Mouse (Mus musculus) brain, embryonic 14.5 days (tissue): ENCODE measurements around the gene Slc41a1. TPM values are rescaled to one million over a fixed set of nuclear protein-coding genes. Genes with fewer than 3 reads are reported as not detected.

Source experiments
- DNase-seq: peaks from one replicate; pipeline ENCODE4 v3.0.0-alpha.2; 2011; ENCODE audit warnings: low read depth
- CTCF ChIP-seq: fragments of 200-500 bp; IDR thresholded peaks from 2 replicates; pipeline ENCODE4 v1.5.1; 2012; ENCODE audit warnings: inconsistent platforms, mild to moderate bottlenecking, moderate library complexity, borderline replicate concordance; ENCODE audit not compliant: insufficient read depth, insufficient read length; ENCODE audit errors: extremely low read depth
- POLR2A ChIP-seq: fragments of 200-500 bp; IDR thresholded peaks from 2 replicates; pipeline ENCODE4 v1.6.1; 2012; ENCODE audit warnings: mild to moderate bottlenecking, inconsistent platforms, borderline replicate concordance; ENCODE audit not compliant: poor library complexity, insufficient read depth, insufficient read length, severe bottlenecking; ENCODE audit errors: extremely low read depth
- polyA plus RNA-seq: library from polyadenylated mRNA; depleted of rRNA; stranded (reverse); fragments of >200 nt; gene quantifications from 2 replicates; pipeline ENCODE4 v1.2.3, GENCODE M21; 2012; rRNA removed

Gene Slc41a1
- polyA plus RNA-seq = 21.9 and 25.4 TPM in 2 replicates

DNA sequence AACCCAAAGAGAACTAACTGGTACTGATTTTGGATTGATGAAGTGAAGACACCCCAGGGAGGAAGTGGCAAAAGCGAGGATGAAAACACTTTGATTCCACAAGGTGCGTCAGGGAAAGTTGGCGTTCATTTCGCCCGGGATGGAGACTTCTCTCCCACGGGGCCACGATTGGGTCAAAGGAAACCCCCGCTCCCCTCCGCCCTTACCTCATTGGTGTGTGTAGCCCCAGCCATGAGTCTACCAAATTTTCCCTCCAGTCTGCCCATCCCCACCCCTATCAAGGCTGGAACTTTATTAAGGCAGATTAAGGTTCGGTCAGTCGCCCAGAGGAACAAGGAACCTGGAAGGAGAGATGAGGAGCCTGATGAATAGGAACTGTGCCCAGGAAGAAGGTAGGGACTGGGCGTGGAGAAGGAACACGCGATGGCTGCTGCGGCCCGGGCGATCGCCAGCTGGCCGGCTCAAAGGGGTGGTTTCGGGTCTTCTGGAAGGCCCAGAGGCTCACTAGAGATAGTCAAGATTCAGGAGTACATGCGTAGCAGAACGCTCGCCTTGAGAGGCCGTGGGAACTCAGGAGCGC lies at the start of gene Slc41a1:
TSS of gene Slc41a1 (plus strand) at position 287 of the 580 bp plus-strand sequence.
- no peak for DNase-seq
- TF ChIP-seq CTCF (no peak), POLR2A (no peak)

- TF ChIP-seq POLR2A (no peak), CTCF (no peak)
- peak; percentile 69 for DNase-seq
Measured at GRCm38 (mm10) chr1:131794591-131794990, 32.7 kb upstream of the Slc41a1 start.

- no peak for DNase-seq
- TF ChIP-seq CTCF (no peak), POLR2A (no peak)
Measured at GRCm38 (mm10) chr1:131795171-131795570, 32.1 kb upstream of the Slc41a1 start.

DNA sequence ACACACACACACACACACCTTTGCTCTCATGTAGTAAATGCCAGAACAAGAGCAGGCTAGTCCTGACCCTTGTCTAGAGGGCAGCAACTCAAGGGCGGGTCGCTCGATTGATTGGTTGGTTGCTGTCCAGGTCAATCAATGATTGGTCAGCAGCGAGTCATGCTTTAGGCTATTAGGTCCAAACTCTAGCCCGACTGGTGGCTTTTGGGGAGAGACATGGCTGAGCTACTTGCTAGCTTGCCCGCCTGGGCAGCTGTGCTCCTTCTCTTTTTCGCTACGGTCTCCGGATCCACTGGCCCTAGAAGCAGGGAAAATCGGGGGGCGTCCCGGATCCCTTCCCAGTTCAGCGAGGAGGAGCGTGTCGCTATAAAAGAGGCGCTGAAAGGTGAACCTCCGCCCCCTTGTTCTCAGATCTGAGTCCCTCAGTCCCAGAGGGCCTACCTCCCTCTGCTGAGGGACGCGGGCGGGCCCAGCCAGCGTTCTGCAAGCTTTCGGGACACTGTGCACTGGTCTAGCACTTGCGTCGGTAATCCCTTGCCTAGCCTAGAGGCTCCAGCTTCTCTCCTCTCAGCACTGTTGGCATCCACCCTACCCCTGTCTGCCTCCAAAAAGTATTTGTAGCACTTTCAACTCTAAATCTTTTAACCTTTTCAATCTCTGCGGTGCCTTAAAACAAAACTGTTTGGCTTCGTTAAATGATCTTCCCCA lies 29.9 kb upstream of the Slc41a1 start, which contains the start of gene Pm20d1:
TSS of gene Pm20d1 (plus strand) at position 180 of the 708 bp plus-strand sequence.
- DNase-seq = peak; percentile 31
- TF ChIP-seq POLR2A = no peak
- TF ChIP-seq CTCF = no peak

DNA sequence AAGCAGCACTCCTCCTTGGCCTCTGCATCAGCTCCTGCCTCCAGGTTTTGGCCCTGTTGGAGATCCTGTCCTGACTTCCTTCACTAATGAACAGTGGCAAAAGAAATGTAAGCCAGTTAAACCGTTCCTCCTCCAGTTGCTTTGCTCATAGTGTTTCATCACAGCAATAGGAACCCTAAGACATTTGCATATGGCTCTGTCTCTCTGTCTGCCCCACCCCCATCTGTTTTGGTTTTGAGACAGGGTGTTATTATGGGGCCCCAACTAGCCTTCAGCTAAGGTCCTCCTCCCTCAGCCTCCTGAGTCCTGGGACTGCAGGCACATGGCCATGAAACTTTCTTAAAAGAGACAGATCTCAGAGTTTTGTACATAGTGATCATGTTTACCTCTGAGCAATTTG lies 27.3 kb upstream of the Slc41a1 start:
- DNase-seq = no peak
- TF ChIP-seq CTCF (no peak), POLR2A (no peak)

GRCm38 (mm10) chr1:131801071-131801470 lies 26.2 kb upstream of the Slc41a1 start:
- no peak for TF ChIP-seq CTCF
- TF ChIP-seq POLR2A = no peak
- no peak for DNase-seq

- DNase-seq = no peak
Measured at GRCm38 (mm10) chr1:131802652-131803051, 24.6 kb upstream of the Slc41a1 start.

DNA sequence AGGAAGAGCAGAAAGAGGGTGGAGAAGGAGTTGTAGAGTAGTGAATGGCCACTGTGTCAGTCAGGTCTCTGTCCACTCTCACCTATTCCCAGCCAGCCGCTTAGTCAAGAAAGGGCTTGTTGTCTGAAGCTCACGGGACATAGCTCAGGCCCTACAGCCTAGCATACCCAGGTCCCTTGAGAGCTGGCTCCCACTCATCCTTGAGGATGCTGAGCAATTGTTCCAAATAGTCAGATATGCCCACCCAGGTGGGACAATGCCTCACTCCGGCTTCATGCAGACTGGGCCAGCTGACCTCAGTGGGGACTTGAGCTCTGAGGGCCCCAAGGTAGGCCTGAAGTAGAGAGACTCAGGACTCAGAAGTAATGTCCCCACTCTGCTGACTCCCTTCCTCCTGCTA lies 23.1 kb upstream of the Slc41a1 start:
- no peak for DNase-seq
- TF ChIP-seq CTCF (no peak), POLR2A (no peak)

More at GRCm38 (mm10) chr1:131802652-131803051, 24.6 kb upstream of the Slc41a1 start:
- no peak for TF ChIP-seq POLR2A
- no peak for TF ChIP-seq CTCF

GRCm38 (mm10) chr1:131808986-131809385 lies 18.3 kb upstream of the Slc41a1 start:
- no peak for DNase-seq
- TF ChIP-seq CTCF = no peak

DNA sequence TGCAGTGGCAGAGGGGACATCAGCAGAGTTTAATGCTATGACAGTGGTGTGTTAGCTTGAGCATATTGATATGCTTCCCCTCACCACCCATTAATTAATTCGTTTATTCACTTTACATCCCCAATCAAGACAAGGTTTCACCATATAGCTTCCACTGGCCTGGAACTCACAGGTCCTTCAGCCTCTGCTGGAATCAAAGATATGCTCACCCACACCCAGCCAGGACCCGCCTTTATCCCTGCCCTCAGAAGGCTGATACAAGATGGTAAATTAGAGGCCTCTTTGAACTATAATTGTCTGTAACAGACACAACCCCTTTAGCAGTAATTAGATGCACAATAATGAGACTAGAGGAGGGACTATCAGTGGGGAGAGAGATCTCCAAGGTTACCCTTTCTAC lies 17.6 kb upstream of the Slc41a1 start:
- no peak for DNase-seq
- no peak for TF ChIP-seq POLR2A
- TF ChIP-seq CTCF = no peak

- no peak for DNase-seq
- TF ChIP-seq POLR2A (no peak), CTCF (no peak)
Measured at GRCm38 (mm10) chr1:131811393-131811792, 15.9 kb upstream of the Slc41a1 start.

DNA sequence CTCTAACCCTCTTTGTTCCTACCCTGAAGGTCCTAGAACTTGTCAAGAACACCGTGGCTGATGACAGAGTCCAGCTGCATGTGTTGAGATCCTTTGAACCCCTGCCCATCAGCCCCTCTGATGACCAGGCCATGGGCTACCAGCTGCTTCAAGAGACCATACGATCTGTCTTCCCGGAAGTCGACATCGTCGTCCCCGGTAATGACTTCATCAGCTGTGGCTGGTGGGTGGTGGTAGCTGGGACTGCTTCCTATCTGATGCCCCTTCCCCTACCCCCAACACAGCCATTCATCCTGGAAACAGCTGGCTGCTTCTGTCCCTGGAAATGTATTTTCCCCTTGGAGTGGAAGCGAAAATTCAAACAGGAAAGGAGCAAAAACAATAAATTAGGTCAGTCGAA lies 15.3 kb upstream of the Slc41a1 start:
- TF ChIP-seq CTCF = no peak
- TF ChIP-seq POLR2A = no peak
- DNase-seq = no peak
